ENCODE assay signal across 10 mouse cellular contexts in the genomic region with DNA sequence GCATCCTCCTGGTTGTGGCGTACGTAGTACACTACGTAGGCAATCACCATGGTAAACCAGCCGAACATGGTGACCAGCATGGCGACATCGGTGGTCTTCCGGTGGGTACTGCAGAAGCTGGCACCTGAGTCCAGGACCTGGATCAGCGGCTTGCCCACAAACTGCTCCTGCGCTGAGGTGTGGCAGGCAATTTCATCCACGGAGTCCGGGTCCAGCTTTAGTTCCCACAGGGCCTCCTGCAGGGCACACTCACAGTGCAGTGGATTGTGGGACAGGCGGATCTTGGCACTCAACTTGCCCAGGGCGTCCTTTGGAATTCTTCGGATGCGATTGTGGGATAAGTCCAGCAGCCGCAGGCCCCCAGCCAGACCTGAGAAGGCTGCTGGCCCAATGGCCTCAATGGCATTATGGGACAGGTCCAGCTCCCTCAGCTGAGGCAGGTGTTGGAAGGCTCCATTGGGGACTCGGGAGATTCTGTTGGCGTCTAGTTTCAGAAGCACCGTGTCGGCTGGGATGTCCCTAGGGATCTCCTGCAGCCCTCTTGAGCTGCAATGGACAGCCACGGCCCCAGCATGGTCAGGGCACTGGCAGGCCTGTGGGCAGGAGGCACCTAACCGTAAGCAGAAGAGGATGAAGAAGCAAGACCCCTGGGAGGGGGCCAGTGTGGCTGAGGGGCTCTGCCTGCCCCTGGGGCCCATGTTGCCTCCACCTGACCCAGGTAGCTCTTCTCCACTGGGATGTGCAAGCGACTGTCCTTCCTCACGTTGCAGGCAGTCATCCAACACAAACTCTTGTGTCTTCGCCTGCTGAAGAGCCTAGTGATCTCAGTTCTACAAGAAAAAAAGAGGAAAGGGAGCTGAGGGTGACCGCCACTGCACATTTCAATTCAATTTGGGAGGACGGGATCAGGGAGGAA. TPM values are rescaled to one million over a fixed set of nuclear protein-coding genes. Genes with fewer than 3 reads are reported as not detected.
A peak's percentile ranks its signal among the peaks of the same experiment; 100 is the strongest.
DNase-seq lines count a peak whose midpoint lies in the region; ATAC-seq and TF ChIP-seq lines count a peak whose summit lies in the region.
"Had no signal": no experiment of that assay in that cellular context is flagged by ENCODE, and none has a peak within 500 bp of the region (broad histone marks: within the 10 kb centered on the region; RNA-seq: fewer than 3 reads in every experiment).

No protein-coding gene starts in this region.

- H3K27ac ChIP-seq in layer of hippocampus, adult 2 months, result no peak overlapping the region
- H3K27ac ChIP-seq in intestine, embryonic 15.5 days, result no peak overlapping the region
- peak overlapping the region; percentile 64; the same call in 1 of the 2 replicates for H3K27ac ChIP-seq in neural tube, embryonic 13.5 days (replicated peaks)

- no peaks in the 10 kb centered on the region for H3K36me3 ChIP-seq in intestine, embryonic 15.5 days
- H3K36me3 ChIP-seq in neural tube, embryonic 13.5 days, result no peaks in the 10 kb centered on the region

- no peak overlapping the region for H3K9ac ChIP-seq in intestine, embryonic 15.5 days
- H3K9ac ChIP-seq in neural tube, embryonic 13.5 days, result peak overlapping the region; percentile 81

- peaks cover 6% of the 10 kb centered on the region; the same call in 1 of the 2 replicates for H3K4me1 ChIP-seq in intestine, embryonic 15.5 days (replicated peaks)
- peaks cover 23% of the 10 kb centered on the region for H3K4me1 ChIP-seq in neural tube, embryonic 13.5 days (replicated peaks)

- H3K4me2 ChIP-seq in intestine, embryonic 15.5 days (replicated peaks), result peak overlapping the region; percentile 92
- peak overlapping the region; percentile 73 for H3K4me2 ChIP-seq in neural tube, embryonic 13.5 days

- ATAC-seq in intestine, embryonic 15.5 days, result no peak
- ATAC-seq in neural tube, embryonic 13.5 days (ENCODE audit: low read depth), result no peak
- no peak for ATAC-seq in activated CD4-positive, CD25-positive, alpha-beta regulatory T cell, adult 4 months

- no peaks in the 10 kb centered on the region for H3K9me3 ChIP-seq in intestine, embryonic 15.5 days
- no peaks in the 10 kb centered on the region for H3K9me3 ChIP-seq in neural tube, embryonic 13.5 days

- H3K27me3 ChIP-seq in intestine, embryonic 15.5 days (replicated peaks), result no peaks in the 10 kb centered on the region
- H3K27me3 ChIP-seq in neural tube, embryonic 13.5 days, result peaks cover 8% of the 10 kb centered on the region

- DNase-seq in adrenal gland, postnatal 10 days, result peak; percentile 17
- DNase-seq in adrenal gland, adult 8-10 months, result no peak
- DNase-seq in layer of hippocampus, adult 2 months (ENCODE audit: low spot score in 2 of 2), result no peak
- DNase-seq in layer of hippocampus, adult 11-12 months (ENCODE audit: low spot score), result no peak
- no peak for DNase-seq in retina, embryonic 14.5 days (ENCODE audit: low spot score)

- no peak for TF ChIP-seq CTCF in layer of hippocampus, adult 2 months (conservative IDR thresholded peaks at IDR 0.05)

- WGBS in intestine, embryonic 15.5 days, result 87% methylated on average over 27 of the region's 27 CpGs
- 85% methylated on average over 27 of the region's 27 CpGs for WGBS in neural tube, embryonic 13.5 days

- peak overlapping the region; percentile 70; the same call in 1 of the 2 replicates for H3K4me3 ChIP-seq in layer of hippocampus, adult 2 months
- 0 out of 2 replicates have a peak overlapping the region, but pooled peaks have one; percentile 69 for H3K4me3 ChIP-seq in intestine, embryonic 15.5 days (replicated peaks)
- peak overlapping the region; percentile 62 for H3K4me3 ChIP-seq in neural tube, embryonic 13.5 days

RNA-seq across cellular contexts. Expression of gene Lrrc3, which starts 1.2 kb away (rescaled TPM):
- 10 to 100 TPM; 12.1 to 16.7 TPM for total RNA-seq in adrenal gland, postnatal 10 days (2021)
- 10 to 100 TPM in 1 of 4 experiments, 1 to 10 TPM in 3; 5.5 to 10.8 (median 7.3) TPM for total RNA-seq in adrenal gland, adult 8-10 months (2022)
- 1 to 10 TPM; 3.6 to 3.7 TPM for total RNA-seq in layer of hippocampus, adult 2 months (2021)
- polyA plus RNA-seq in intestine, embryonic 15.5 days (2015; fragmentation: Nextera tagmentation; extraction: Ambion mirVana), result 3.9 TPM in 2 replicates
- polyA plus RNA-seq in neural tube, embryonic 13.5 days (2015; fragmentation: Nextera tagmentation; extraction: Ambion mirVana), result 11.5 and 12.1 TPM in 2 replicates
- polyA plus RNA-seq in activated CD4-positive, CD25-positive, alpha-beta regulatory T cell, adult 4 months (2017; shearing (Covaris generic)), result not detected

RNA-seq across cellular contexts. Expression of gene Gm3285, which starts 39.4 kb away (rescaled TPM):
- not detected for total RNA-seq in adrenal gland, postnatal 10 days (2021)
- total RNA-seq in adrenal gland, adult 8-10 months (2022), result not detected
- total RNA-seq in layer of hippocampus, adult 2 months (2021), result not detected
- not detected in 2 replicates for polyA plus RNA-seq in intestine, embryonic 15.5 days (2015; fragmentation: Nextera tagmentation; extraction: Ambion mirVana)
- not detected in 2 replicates for polyA plus RNA-seq in neural tube, embryonic 13.5 days (2015; fragmentation: Nextera tagmentation; extraction: Ambion mirVana)
- polyA plus RNA-seq in activated CD4-positive, CD25-positive, alpha-beta regulatory T cell, adult 4 months (2017; shearing (Covaris generic)), result not detected
- total RNA-seq: common myeloid progenitor, adult 5-6 weeks; neutrophil, adult 5-6 weeks had no signal

RNA-seq across cellular contexts. Expression of gene Gm10318, which starts 48.5 kb away (rescaled TPM):
- total RNA-seq in adrenal gland, postnatal 10 days (2021), result not detected
- total RNA-seq in adrenal gland, adult 8-10 months (2022), result not detected
- total RNA-seq in layer of hippocampus, adult 2 months (2021), result not detected
- polyA plus RNA-seq in intestine, embryonic 15.5 days (2015; fragmentation: Nextera tagmentation; extraction: Ambion mirVana), result not detected in 2 replicates
- not detected in 2 replicates for polyA plus RNA-seq in neural tube, embryonic 13.5 days (2015; fragmentation: Nextera tagmentation; extraction: Ambion mirVana)
- polyA plus RNA-seq in activated CD4-positive, CD25-positive, alpha-beta regulatory T cell, adult 4 months (2017; shearing (Covaris generic)), result not detected
- total RNA-seq: common myeloid progenitor, adult 5-6 weeks; neutrophil, adult 5-6 weeks had no signal

RNA-seq across cellular contexts. Expression of gene Gm36176, which starts 54.6 kb away (rescaled TPM):
- total RNA-seq in adrenal gland, postnatal 10 days (2021), result not detected
- not detected for total RNA-seq in adrenal gland, adult 8-10 months (2022)
- not detected for total RNA-seq in layer of hippocampus, adult 2 months (2021)
- not detected in 2 replicates for polyA plus RNA-seq in intestine, embryonic 15.5 days (2015; fragmentation: Nextera tagmentation; extraction: Ambion mirVana)
- not detected in 2 replicates for polyA plus RNA-seq in neural tube, embryonic 13.5 days (2015; fragmentation: Nextera tagmentation; extraction: Ambion mirVana)
- polyA plus RNA-seq in activated CD4-positive, CD25-positive, alpha-beta regulatory T cell, adult 4 months (2017; shearing (Covaris generic)), result not detected
- total RNA-seq: common myeloid progenitor, adult 5-6 weeks; neutrophil, adult 5-6 weeks had no signal
